Mouse (Mus musculus) hindbrain, embryonic 16.5 days (tissue): Measurements from ENCODE around the gene Gramd1b. TPM values are rescaled to one million over a fixed set of nuclear protein-coding genes. Genes with fewer than 3 reads are reported as not detected.

Experiments used
- ATAC-seq: fragments of 200-750 bp; cut with Nextera tagmentation; 2 replicates; pipeline ENCODE4 v1.8.0; 2017; ENCODE audit warnings: moderate TSS enrichment, moderate library complexity
- H3K27ac ChIP-seq: fragments of 300-500 bp; sonication (generic); 2 replicates; pipeline ENCODE4 v1.5.1; 2014; ENCODE audit warnings: low read depth, mild to moderate bottlenecking, control low read depth, low read length, moderate library complexity
- H3K27me3 ChIP-seq: fragments of 300-500 bp; sonication (generic); replicated peaks from 2 replicates; pipeline ENCODE4 v1.6.1; 2014; ENCODE audit warnings: low read length; ENCODE audit not compliant: control insufficient read depth, insufficient read depth
- H3K36me3 ChIP-seq: fragments of 300-500 bp; sonication (generic); 2 replicates; pipeline ENCODE4 v1.6.1; 2014; ENCODE audit warnings: mild to moderate bottlenecking, low read length, moderate library complexity, mixed read lengths; ENCODE audit not compliant: control insufficient read depth, insufficient read depth
- H3K4me1 ChIP-seq: fragments of 300-500 bp; sonication (generic); 2 replicates; pipeline ENCODE4 v1.6.1; 2014; ENCODE audit warnings: low read depth, low read length; ENCODE audit not compliant: control insufficient read depth, insufficient read depth
- H3K4me2 ChIP-seq: fragments of 300-500 bp; sonication (generic); 2 replicates; pipeline ENCODE4 v1.6.1; 2014; ENCODE audit warnings: mild to moderate bottlenecking, low read length, control low read depth, moderate library complexity
- H3K4me3 ChIP-seq: fragments of 300-500 bp; sonication (generic); 2 replicates; pipeline ENCODE4 v1.5.1; 2014; ENCODE audit warnings: mild to moderate bottlenecking, low read length, control low read depth, moderate library complexity
- H3K9ac ChIP-seq: fragments of 300-500 bp; sonication (generic); 2 replicates; pipeline ENCODE4 v1.6.1; 2014; ENCODE audit warnings: low read depth, mild to moderate bottlenecking, control low read depth, low read length, moderate library complexity
- H3K9me3 ChIP-seq: fragments of 300-500 bp; sonication (generic); 2 replicates; pipeline ENCODE4 v1.6.1; 2014; ENCODE audit warnings: mild to moderate bottlenecking, low read length, moderate library complexity; ENCODE audit not compliant: control insufficient read depth
- WGBS: fragments of 180-500 bp; shearing (Covaris S2); extraction: QIAGEN DNeasy Blood & Tissue Kit; methylation state at CpG from one replicate; pipeline ENCODE4 v1.1.7; 2014; 5-methylcytosine and 5-hydroxymethylcytosine counted together
- polyA plus RNA-seq: library from polyadenylated mRNA; unstranded; fragments of >200 nt; fragmentation: Nextera tagmentation; extraction: Ambion mirVana; gene quantifications from 2 replicates; pipeline ENCODE4 v1.2.1, GENCODE M21; 2015

Gramd1b gene
- polyA plus RNA-seq, 1 experiment from 2014 or later: 18.5 TPM

GRCm38 (mm10) chr9:40268748-40269102, 262.5 kb downstream of the Gramd1b start:
- ATAC-seq: no peak; the same call in 1 of the 2 replicates
- WGBS: 0% methylated on average over 4 of the region's 4 CpGs
- Histone ChIP-seq H3K4me3 (peak overlapping the region; percentile 69), H3K9ac (peak overlapping the region; percentile 70), H3K9me3 (no peaks in the 10 kb centered on the region), H3K27me3 (no peaks in the 10 kb centered on the region), H3K27ac (peak overlapping the region; percentile 82), H3K4me2 (peak overlapping the region; percentile 74), H3K36me3 (no peaks in the 10 kb centered on the region), H3K4me1 (peaks cover 30% of the 10 kb centered on the region)

GRCm38 (mm10) chr9:40268040-40268747, 263.0 kb downstream of the Gramd1b start:
- no peaks in the 10 kb centered on the region for H3K27me3 ChIP-seq
- H3K36me3 ChIP-seq: no peaks in the 10 kb centered on the region
- H3K4me2 ChIP-seq: peak overlapping the region; percentile 74
- 7% methylated on average over 21 of the region's 21 CpGs for WGBS
- no peak for ATAC-seq
- H3K4me1 ChIP-seq: peaks cover 25% of the 10 kb centered on the region
- H3K9ac ChIP-seq: peak overlapping the region; percentile 70
- H3K9me3 ChIP-seq: no peaks in the 10 kb centered on the region
- peak overlapping the region; percentile 69 for H3K4me3 ChIP-seq
- H3K27ac ChIP-seq: peak overlapping the region; percentile 82

- H3K4me1 ChIP-seq: peaks cover 10% of the 10 kb centered on the region
- H3K27ac ChIP-seq: no peak overlapping the region
- H3K4me2 ChIP-seq: no peak overlapping the region
- 70% methylated on average over 6 of the region's 6 CpGs for WGBS
- no peak overlapping the region for H3K9ac ChIP-seq
- H3K4me3 ChIP-seq: no peak overlapping the region
- no peaks in the 10 kb centered on the region for H3K9me3 ChIP-seq
- no peaks in the 10 kb centered on the region for H3K36me3 ChIP-seq
- no peaks in the 10 kb centered on the region for H3K27me3 ChIP-seq
- no peak for ATAC-seq
Measured at GRCm38 (mm10) chr9:40263874-40264273, 267.3 kb downstream of the Gramd1b start.

- H3K4me2 ChIP-seq: no peak overlapping the region
- no peak overlapping the region for H3K27ac ChIP-seq
- H3K36me3 ChIP-seq: no peaks in the 10 kb centered on the region
- H3K27me3 ChIP-seq: no peaks in the 10 kb centered on the region
- H3K9me3 ChIP-seq: peaks cover 2% of the 10 kb centered on the region; the same call in 1 of the 2 replicates
- ATAC-seq: no peak
- WGBS: 73% methylated on average over 3 of the region's 3 CpGs
- no peak overlapping the region for H3K4me3 ChIP-seq
- no peak overlapping the region for H3K9ac ChIP-seq
- H3K4me1 ChIP-seq: no peaks in the 10 kb centered on the region
Measured at GRCm38 (mm10) chr9:40252459-40252858, 278.7 kb downstream of the Gramd1b start.

GRCm38 (mm10) chr9:40249106-40249505, 282.1 kb downstream of the Gramd1b start:
- H3K4me1 ChIP-seq: peaks cover 5% of the 10 kb centered on the region
- H3K27ac ChIP-seq: no peak overlapping the region
- no peaks in the 10 kb centered on the region for H3K27me3 ChIP-seq
- H3K4me2 ChIP-seq: no peak overlapping the region
- H3K36me3 ChIP-seq: no peaks in the 10 kb centered on the region
- no peak for ATAC-seq
- H3K9ac ChIP-seq: no peak overlapping the region
- WGBS: 83% methylated on average over 1 of the region's 1 CpGs
- no peak overlapping the region for H3K4me3 ChIP-seq
- peaks cover 2% of the 10 kb centered on the region; the same call in 1 of the 2 replicates for H3K9me3 ChIP-seq

- H3K4me1 ChIP-seq: peaks cover 10% of the 10 kb centered on the region
- no peak overlapping the region for H3K4me3 ChIP-seq
- no peaks in the 10 kb centered on the region for H3K36me3 ChIP-seq
- peaks cover 2% of the 10 kb centered on the region; the same call in 1 of the 2 replicates for H3K9me3 ChIP-seq
- no peak for ATAC-seq
- 60% methylated on average over 6 of the region's 6 CpGs for WGBS
- H3K27me3 ChIP-seq: no peaks in the 10 kb centered on the region
- H3K9ac ChIP-seq: no peak overlapping the region
- H3K27ac ChIP-seq: no peak overlapping the region
- H3K4me2 ChIP-seq: no peak overlapping the region
Measured at GRCm38 (mm10) chr9:40246702-40247101, 284.5 kb downstream of the Gramd1b start.

- Histone ChIP-seq H3K4me3 (no peak overlapping the region), H3K27me3 (no peaks in the 10 kb centered on the region), H3K36me3 (no peaks in the 10 kb centered on the region), H3K4me1 (peaks cover 13% of the 10 kb centered on the region), H3K27ac (0 out of 2 replicates have a peak overlapping the region, but pooled peaks have one; percentile 23), H3K4me2 (no peak overlapping the region), H3K9ac (no peak overlapping the region), H3K9me3 (peaks cover 2% of the 10 kb centered on the region; the same call in 1 of the 2 replicates)
- WGBS: 45% methylated on average over 7 of the region's 7 CpGs
- no peak for ATAC-seq
Measured at GRCm38 (mm10) chr9:40245974-40246665, 285.1 kb downstream of the Gramd1b start.

GRCm38 (mm10) chr9:40245466-40245865, 285.7 kb downstream of the Gramd1b start:
- Histone ChIP-seq H3K36me3 (no peaks in the 10 kb centered on the region), H3K27ac (0 out of 2 replicates have a peak overlapping the region, but pooled peaks have one; percentile 23), H3K4me3 (no peak overlapping the region), H3K4me2 (no peak overlapping the region), H3K4me1 (peaks cover 15% of the 10 kb centered on the region), H3K27me3 (no peaks in the 10 kb centered on the region), H3K9ac (no peak overlapping the region), H3K9me3 (peaks cover 2% of the 10 kb centered on the region; the same call in 1 of the 2 replicates)
- ATAC-seq: no peak
- 65% methylated on average over 9 of the region's 9 CpGs for WGBS
